Mouse (Mus musculus): ENCODE measurements around the gene Sgk1. TPM values are rescaled to one million over a fixed set of nuclear protein-coding genes. Genes with fewer than 3 reads are reported as not detected.

Sgk1 gene
- total and polyA plus RNA-seq, 3 experiments = 0.76 to 16.0 (median 4.3) TPM

DNA sequence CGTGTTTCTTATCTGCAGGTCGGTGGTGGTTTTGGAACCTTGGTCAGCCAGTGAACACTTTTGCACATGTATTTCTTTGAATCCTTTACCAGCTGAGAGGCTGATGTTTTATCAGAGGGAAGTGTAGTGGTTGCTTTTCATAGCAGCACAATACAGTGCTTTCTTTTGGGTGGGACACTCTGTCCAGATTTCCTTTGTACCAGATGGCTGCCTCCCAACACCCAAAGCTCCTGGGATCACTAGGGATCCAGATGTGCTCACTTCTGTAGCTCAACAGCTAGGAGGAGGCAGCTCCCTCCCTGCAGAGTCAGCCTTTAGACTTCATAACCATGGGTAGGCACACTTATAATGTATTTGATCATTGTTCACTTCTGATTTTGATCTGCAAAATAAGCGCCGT lies 70.5 kb downstream of the Sgk1 start:
- no peaks in the 10 kb centered on the region for H3K36me3 ChIP-seq (replicated peaks in 1 of 2; ENCODE audit: control insufficient read depth in 1 of 2, insufficient read depth in 1 of 2, low read length in 1 of 2)
- dilution Hi-C loops (cut with MboI; ENCODE audit: extremely low pct_ligation_motif_present, extremely low pct_unique_long_range_greater_than_20kb, low sequenced_read_pairs) = no loop called here
- H3K9me3 ChIP-seq (replicated peaks; ENCODE audit: low read length) = peaks cover 2% of the 10 kb centered on the region
- H3K27ac ChIP-seq (ENCODE audit: insufficient read depth, low read depth) = no peak overlapping the region
- H3K4me2 ChIP-seq (ENCODE audit: insufficient read depth, low read depth, poor library complexity, severe bottlenecking) = no peak overlapping the region
- no peak overlapping the region for H3K4me3 ChIP-seq (replicated peaks in 1 of 3; ENCODE audit: low read depth in 2 of 3, low read length in 2 of 3, poor library complexity in 1 of 3)
- TF ChIP-seq PAX5 (IDR thresholded peaks at IDR 0.05; ENCODE audit: low read length) (no peak), SIN3A (IDR thresholded peaks at IDR 0.05; ENCODE audit: low read length) (no peak), MAX (IDR thresholded peaks at IDR 0.05; ENCODE audit: low read length) (no peak), JUN (IDR thresholded peaks at IDR 0.05; ENCODE audit: insufficient read depth, low read depth, low read length) (no peak), POLR2A (IDR thresholded peaks at IDR 0.05; ENCODE audit: low read depth, low read length) (no peak), JUND (conservative IDR thresholded peaks at IDR 0.05; ENCODE audit: low read depth, low read length) (no peak), BHLHE40 (IDR thresholded peaks at IDR 0.05; ENCODE audit: low read depth, low read length) (no peak), UBTF (IDR thresholded peaks at IDR 0.05; ENCODE audit: low read depth, low read length) (no peak), ZC3H11A (IDR thresholded peaks at IDR 0.05; ENCODE audit: low read depth, low read length) (no peak), RAD21 (IDR thresholded peaks at IDR 0.05; ENCODE audit: low read depth, low read length) (no peak)
- H3K79me2 ChIP-seq (replicated peaks; ENCODE audit: control insufficient read depth, extremely low read depth, insufficient read depth, poor library complexity, severe bottlenecking) = no peaks in the 10 kb centered on the region
- in situ Hi-C loops (cut with MboI; ENCODE audit: low pct_ligation_motif_present, low pct_unique_long_range_greater_than_20kb, low sequenced_read_pairs) = no loop called here
- no peaks in the 10 kb centered on the region; a peak in 2 of 4 replicates for H3K4me1 ChIP-seq (ENCODE audit: control insufficient read depth in 1 of 2, insufficient read depth in 2 of 2)
- no peak for DNase-seq (ENCODE audit: extremely low read depth)
- no peak overlapping the region for H3K9ac ChIP-seq (ENCODE audit: insufficient read depth, low read depth)
- H3K27me3 ChIP-seq (replicated peaks) = no peaks in the 10 kb centered on the region

DNA sequence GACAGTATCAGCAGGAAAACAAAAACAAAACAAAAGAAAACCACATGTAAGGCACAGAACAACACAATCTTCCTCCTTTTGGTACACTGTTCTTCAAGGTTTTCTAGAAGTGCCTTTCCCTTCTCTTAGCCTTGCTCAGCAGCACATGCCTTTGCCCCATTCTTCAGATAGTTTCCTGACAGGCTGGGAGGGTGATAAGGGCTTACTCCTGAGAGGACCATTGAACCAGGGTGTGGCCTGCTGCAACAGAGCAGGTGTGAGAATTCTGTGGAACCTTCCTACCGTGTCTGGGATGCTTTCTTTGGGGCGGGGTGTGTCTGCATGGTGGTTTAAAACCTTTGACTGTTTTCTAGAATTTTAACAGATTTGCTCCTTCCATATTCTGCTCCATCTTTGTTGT lies 79.1 kb downstream of the Sgk1 start:
- no peak for DNase-seq (ENCODE audit: extremely low read depth)
- H3K4me2 ChIP-seq (ENCODE audit: insufficient read depth, low read depth, poor library complexity, severe bottlenecking) = no peak overlapping the region
- no peak overlapping the region for H3K27ac ChIP-seq (ENCODE audit: insufficient read depth, low read depth)
- TF ChIP-seq POLR2AphosphoS2 (IDR thresholded peaks at IDR 0.05; ENCODE audit: low read depth, low read length) = no peak
- TF ChIP-seq UBTF (IDR thresholded peaks at IDR 0.05; ENCODE audit: low read depth, low read length) = no peak
- TF ChIP-seq E2F4 (IDR thresholded peaks at IDR 0.05; ENCODE audit: insufficient replicate concordance, low read depth, low read length) = no peak
- TF ChIP-seq SIN3A (IDR thresholded peaks at IDR 0.05; ENCODE audit: low read length) = no peak
- TF ChIP-seq ZKSCAN1 (IDR thresholded peaks at IDR 0.05; ENCODE audit: borderline replicate concordance, low read depth, low read length) = no peak
- no peak for TF ChIP-seq CTCF (conservative IDR thresholded peaks at IDR 0.05 in 1 of 2, IDR thresholded peaks at IDR 0.05 in 1 of 2; ENCODE audit: low read depth in 2 of 2, low read length in 2 of 2)
- TF ChIP-seq IRF4 (IDR thresholded peaks at IDR 0.05; ENCODE audit: low read depth, low read length) = no peak
- TF ChIP-seq MYC (IDR thresholded peaks at IDR 0.05; ENCODE audit: low read depth, low read length) = no peak
- no peak for TF ChIP-seq USF2 (conservative IDR thresholded peaks at IDR 0.05; ENCODE audit: low read depth, low read length)
- TF ChIP-seq HCFC1 (IDR thresholded peaks at IDR 0.05; ENCODE audit: low read depth, low read length) = no peak
- no peak for TF ChIP-seq NELFE (IDR thresholded peaks at IDR 0.05; ENCODE audit: low read depth, low read length)
- no peak for TF ChIP-seq TBP (conservative IDR thresholded peaks at IDR 0.05; ENCODE audit: low read depth, low read length)
- TF ChIP-seq JUND (conservative IDR thresholded peaks at IDR 0.05; ENCODE audit: low read depth, low read length) = no peak
- TF ChIP-seq RAD21 (IDR thresholded peaks at IDR 0.05; ENCODE audit: low read depth, low read length) = no peak
- no peak for TF ChIP-seq MAZ (IDR thresholded peaks at IDR 0.05; ENCODE audit: low read depth, low read length)
- no peak for TF ChIP-seq PAX5 (IDR thresholded peaks at IDR 0.05; ENCODE audit: low read length)
- no peak for TF ChIP-seq MAFK (IDR thresholded peaks at IDR 0.05; ENCODE audit: insufficient replicate concordance, low read length)
- no peak overlapping the region for H3K4me3 ChIP-seq (replicated peaks in 1 of 3; ENCODE audit: low read depth in 2 of 3, low read length in 2 of 3, poor library complexity in 1 of 3)
- dilution Hi-C loops (cut with MboI; ENCODE audit: extremely low pct_ligation_motif_present, extremely low pct_unique_long_range_greater_than_20kb, low sequenced_read_pairs) = no loop called here
- H3K79me2 ChIP-seq (replicated peaks; ENCODE audit: control insufficient read depth, extremely low read depth, insufficient read depth, poor library complexity, severe bottlenecking) = no peaks in the 10 kb centered on the region
- H3K4me1 ChIP-seq (ENCODE audit: control insufficient read depth in 1 of 2, insufficient read depth in 2 of 2) = no peaks in the 10 kb centered on the region
- H3K27me3 ChIP-seq (replicated peaks) = no peaks in the 10 kb centered on the region
- H3K9ac ChIP-seq (ENCODE audit: insufficient read depth, low read depth) = no peak overlapping the region
- in situ Hi-C loops (cut with MboI; ENCODE audit: low pct_ligation_motif_present, low pct_unique_long_range_greater_than_20kb, low sequenced_read_pairs) = no loop called here
- H3K36me3 ChIP-seq (replicated peaks in 1 of 2; ENCODE audit: control insufficient read depth in 1 of 2, insufficient read depth in 1 of 2, low read length in 1 of 2) = no peaks in the 10 kb centered on the region
- no peaks in the 10 kb centered on the region for H3K9me3 ChIP-seq (replicated peaks; ENCODE audit: low read length)

Data from CH12.LX (cell line).